In genomic region chr11:97151343-97151801, GRCm38 (mm10) we compare ENCODE assay signal across 8 mouse cellular contexts. TPM values are rescaled to one million over a fixed set of nuclear protein-coding genes. Genes with fewer than 3 reads are reported as not detected.
DNase-seq lines count a peak whose midpoint lies in the region; ATAC-seq and TF ChIP-seq lines count a peak whose summit lies in the region.

Tbkbp1 (minus strand) TSS chr11:97151495.

- TF ChIP-seq POLR2A in bone marrow, adult 2 months (IDR thresholded peaks at IDR 0.05; ENCODE audit: borderline replicate concordance, control insufficient read depth, low read depth, low read length), result no peak

- peaks cover 10% of the 10 kb centered on the region; the same call in 1 of the 2 replicates for H3K27me3 ChIP-seq in liver, embryonic 11.5 days (replicated peaks; ENCODE audit: control insufficient read depth, insufficient read depth, low read length)
- H3K27me3 ChIP-seq in neural tube, embryonic 13.5 days, result 0 out of 2 replicates have a peak, but pooled peaks cover 5% of the 10 kb centered on the region

- no peaks in the 10 kb centered on the region for H3K4me1 ChIP-seq in bone marrow, adult 2 months (ENCODE audit: control insufficient read depth, insufficient read depth, low read length)
- H3K4me1 ChIP-seq in liver, embryonic 11.5 days (replicated peaks; ENCODE audit: control insufficient read depth, insufficient read depth, low read length), result peaks cover 20% of the 10 kb centered on the region
- peaks cover 38% of the 10 kb centered on the region for H3K4me1 ChIP-seq in neural tube, embryonic 13.5 days (replicated peaks)

- H3K27ac ChIP-seq in bone marrow, adult 2 months (ENCODE audit: control insufficient read depth, insufficient read depth, low read depth, low read length, poor library complexity), result peak within 1 kb of the TSS; percentile 54
- peak within 1 kb of the TSS; percentile 68 for H3K27ac ChIP-seq in liver, embryonic 11.5 days (ENCODE audit: low read depth, low read length)
- peak within 1 kb of the TSS; percentile 97 for H3K27ac ChIP-seq in neural tube, embryonic 13.5 days (replicated peaks)

- H3K4me2 ChIP-seq in liver, embryonic 11.5 days, result peak within 1 kb of the TSS; percentile 88
- H3K4me2 ChIP-seq in neural tube, embryonic 13.5 days, result peak within 1 kb of the TSS; percentile 85

- TF ChIP-seq CTCF in bone marrow, adult 2 months (IDR thresholded peaks at IDR 0.05; ENCODE audit: control insufficient read depth, insufficient read depth, low read length), result no peak

- intact Hi-C loops in gastrocnemius, postnatal 14 days (cut with DNase I; ENCODE audit: low total_unique reads), result no loop called here

- WGBS in bone marrow, adult 2 months, result under 1% methylated on average over 55 of the region's 64 CpGs
- WGBS in liver, embryonic 11.5 days, result 0% methylated on average over 19 of the region's 64 CpGs
- WGBS in neural tube, embryonic 13.5 days, result under 1% methylated on average over 31 of the region's 64 CpGs

- peak within 1 kb of the TSS; percentile 79 for H3K4me3 ChIP-seq in bone marrow, adult 2 months (replicated peaks; ENCODE audit: control insufficient read depth, low read depth, low read length)
- H3K4me3 ChIP-seq in liver, embryonic 11.5 days (ENCODE audit: low read depth, low read length), result peak within 1 kb of the TSS; percentile 79
- peak within 1 kb of the TSS; percentile 75 for H3K4me3 ChIP-seq in neural tube, embryonic 13.5 days

- DNase-seq in layer of hippocampus, adult 8-10 months (ENCODE audit: low spot score in 2 of 2), result no peak
- no peak for DNase-seq in layer of hippocampus, adult 9-11 months
- peak; percentile 53 for DNase-seq in gastrocnemius, postnatal 14 days
- peak; percentile 41 for DNase-seq in induced T-regulatory cell, adult 2 months (ENCODE audit: low read depth)
- no peak for DNase-seq in liver, embryonic 11.5 days (ENCODE audit: low spot score)
- no peak for DNase-seq in frontal cortex, postnatal 25 days (ENCODE audit: low spot score in 2 of 2)

- no peaks in the 10 kb centered on the region for H3K9me3 ChIP-seq in liver, embryonic 11.5 days (ENCODE audit: control insufficient read depth, low read length)
- H3K9me3 ChIP-seq in neural tube, embryonic 13.5 days, result no peaks in the 10 kb centered on the region

- ATAC-seq in liver, embryonic 11.5 days (replicated peaks; ENCODE audit: low FRiP score), result peak; percentile 12; the same call in 1 of the 2 replicates
- peak; percentile 32 for ATAC-seq in neural tube, embryonic 13.5 days (ENCODE audit: low read depth)

- peaks cover 2% of the 10 kb centered on the region; the same call in 1 of the 2 replicates for H3K36me3 ChIP-seq in liver, embryonic 11.5 days (ENCODE audit: control insufficient read depth, insufficient read depth, low read length)
- peaks cover 40% of the 10 kb centered on the region for H3K36me3 ChIP-seq in neural tube, embryonic 13.5 days

- H3K9ac ChIP-seq in liver, embryonic 11.5 days (ENCODE audit: low read depth, low read length), result peak within 1 kb of the TSS; percentile 69
- H3K9ac ChIP-seq in neural tube, embryonic 13.5 days, result peak within 1 kb of the TSS; percentile 91

RNA-seq across cellular contexts. Expression of gene Tbkbp1, which starts in this region (rescaled TPM):
- total RNA-seq in layer of hippocampus, adult 8-10 months (2022), result 10 to 100 TPM; 85.9 to 92.0 (median 89.4) TPM
- 6.3 and 16.6 TPM in 2 replicates for polyA plus RNA-seq in bone marrow, adult 2 months (2011; ENCODE audit: insufficient read depth, insufficient read length, low replicate concordance, missing spikeins)
- 1 to 10 TPM; 5.2 to 6.5 TPM for total RNA-seq in gastrocnemius, postnatal 14 days (2021)
- polyA plus RNA-seq in liver, embryonic 11.5 days (2014; fragmentation: Nextera tagmentation; extraction: Ambion mirVana), result 5.4 and 5.5 TPM in 2 replicates
- polyA plus RNA-seq in neural tube, embryonic 13.5 days (2015; fragmentation: Nextera tagmentation; extraction: Ambion mirVana), result 9.1 and 9.5 TPM in 2 replicates

Comparison
In these comparisons a context has a peak if more than half of its experiments do, and no peak if none do; other contexts are left out.
1. RNA of gene Tbkbp1 (total RNA-seq): 85.9 to 92.0 TPM in layer of hippocampus, adult 8-10 months; 5.2 to 6.5 TPM in gastrocnemius, postnatal 14 days; every median in the first group is over 10 times any median in the second.
2. DNase-seq: peak in gastrocnemius, postnatal 14 days (single experiment) and induced T-regulatory cell, adult 2 months (single experiment); none in layer of hippocampus, adult 8-10 months (0 of 2), layer of hippocampus, adult 9-11 months (single experiment), liver, embryonic 11.5 days (single experiment) and frontal cortex, postnatal 25 days (0 of 2).
3. Peak in every context shown above with its lines, with median percentiles within 50 percentile points of each other: H3K27ac ChIP-seq and H3K4me3 ChIP-seq.